Mouse (Mus musculus): ENCODE results near the gene Acly.

The Acly gene

DNA sequence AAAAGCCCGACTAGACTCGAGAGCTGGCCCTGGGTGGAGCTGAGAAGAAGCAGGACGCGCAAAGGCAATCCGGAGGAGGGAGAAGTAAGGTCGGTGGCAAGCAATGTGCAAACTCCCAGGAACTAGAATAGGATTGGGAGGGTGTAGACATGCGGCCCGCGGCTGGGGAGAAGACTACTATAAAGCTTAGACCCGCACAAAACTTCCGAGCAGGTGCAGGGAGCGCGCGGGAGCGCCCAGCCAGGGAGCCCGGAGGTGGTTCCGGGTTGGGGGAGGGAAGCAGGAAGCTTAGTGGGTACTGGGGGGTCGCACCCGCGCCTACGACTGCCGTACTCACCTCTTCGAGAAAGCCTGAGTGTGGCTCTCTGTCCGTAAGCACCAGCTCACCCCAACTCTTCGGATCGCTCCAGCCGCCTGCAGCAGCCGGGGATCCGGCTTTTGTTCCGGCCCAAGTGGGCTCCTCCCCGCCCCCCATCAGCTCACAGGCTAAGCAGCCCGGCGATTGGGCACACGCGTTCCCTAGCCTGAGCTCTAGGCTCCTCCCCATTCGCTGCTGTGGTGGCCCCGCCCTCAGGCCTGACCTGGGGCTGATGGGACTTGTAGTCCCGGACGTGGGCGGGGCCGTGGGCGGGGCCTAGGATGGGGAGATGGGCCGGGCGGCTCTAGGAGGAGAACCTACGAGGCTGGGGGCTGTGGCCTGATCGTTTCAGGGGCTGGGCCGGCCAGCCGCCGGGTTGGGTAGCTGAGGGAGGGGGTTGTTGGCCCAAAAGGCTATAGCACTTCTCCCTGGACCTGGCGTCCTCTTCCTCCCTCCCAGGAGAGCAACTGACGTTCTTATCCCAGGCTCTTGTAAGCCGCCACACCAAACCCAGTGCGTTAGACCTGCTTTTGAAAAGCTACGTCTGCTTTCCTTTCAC is at the start of gene Acly:
Gene Acly, minus strand, starts transcription at position 543 of the 917 bp plus-strand sequence.
- peak; percentile 100 for DNase-seq

DNA sequence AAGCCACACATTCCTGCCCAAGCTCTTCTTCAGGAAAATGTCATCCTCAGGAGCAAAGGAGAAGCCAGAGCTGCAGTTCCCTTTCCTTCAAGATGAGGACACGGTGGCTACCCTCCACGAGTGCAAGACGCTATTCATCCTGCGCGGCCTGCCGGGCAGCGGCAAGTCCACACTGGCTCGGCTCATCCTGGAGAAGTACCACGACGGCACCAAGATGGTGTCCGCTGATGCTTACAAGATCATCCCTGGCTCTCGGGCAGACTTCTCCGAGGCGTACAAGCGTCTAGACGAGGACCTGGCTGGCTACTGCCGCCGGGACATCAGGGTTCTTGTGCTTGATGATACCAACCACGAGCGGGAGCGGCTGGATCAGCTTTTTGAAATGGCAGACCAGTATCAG is 48.5 kb upstream of the Acly start:
- DNase-seq, result no peak

DNA sequence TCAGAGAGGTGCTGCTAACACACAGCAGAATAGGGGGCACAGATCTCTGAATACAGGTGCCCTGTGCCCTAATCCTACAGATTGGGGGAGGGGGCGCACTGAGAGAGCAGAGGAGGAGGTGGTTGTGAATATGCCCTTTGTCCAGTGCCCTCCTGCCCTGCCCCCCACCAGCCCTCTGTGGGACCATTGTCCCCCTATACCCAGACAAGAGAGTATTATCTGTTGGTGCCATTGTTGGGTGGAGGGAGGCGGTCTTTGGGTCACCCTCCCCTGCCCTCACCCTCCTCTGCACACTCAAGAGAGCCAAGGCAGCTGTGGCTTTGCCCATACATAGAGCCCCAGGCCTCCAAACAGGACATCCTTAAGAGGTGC is 47.7 kb upstream of the Acly start:
- no peak for DNase-seq

DNA sequence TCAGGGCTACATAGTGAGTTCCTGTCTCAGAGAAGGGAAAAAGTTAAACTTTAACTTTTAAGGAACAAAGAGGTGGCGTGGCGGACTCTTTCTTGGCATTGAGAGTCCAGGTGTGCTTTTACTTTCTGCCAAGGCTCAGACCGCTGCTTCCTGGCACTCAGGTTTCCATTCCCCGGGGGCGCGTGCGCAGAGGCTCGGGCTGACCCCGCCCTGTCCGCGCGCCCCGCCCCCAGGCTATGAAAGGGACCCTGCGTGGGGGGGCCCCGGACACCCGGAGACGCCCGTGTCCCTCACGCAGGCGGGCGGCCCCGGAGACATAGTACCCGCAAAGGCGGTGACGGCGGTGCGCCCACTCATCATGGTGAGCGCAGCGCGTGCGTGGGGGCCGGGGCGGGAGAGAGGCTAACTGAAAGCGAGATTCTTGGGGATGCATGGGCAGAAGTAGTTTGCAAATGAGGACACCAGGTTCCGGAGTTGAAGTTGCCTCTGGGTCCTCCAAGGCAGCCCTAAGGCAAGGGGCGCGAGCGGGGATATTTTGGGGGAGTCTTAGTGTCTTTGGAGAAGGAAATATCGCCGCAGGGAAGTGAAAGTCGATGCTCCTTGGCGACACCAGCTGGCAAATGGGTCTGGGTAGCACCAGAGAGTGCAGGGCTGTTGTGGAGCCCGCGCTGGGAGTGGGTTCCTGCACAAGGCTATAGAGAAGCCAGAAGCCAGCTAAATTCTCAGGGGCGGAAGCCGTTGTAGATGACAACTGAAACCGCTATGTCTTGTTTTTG is 47.1 kb upstream of the Acly start, which contains the start of gene Cnp:
Gene Cnp, plus strand, starts transcription at position 197 of the 776 bp plus-strand sequence.
- DNase-seq, result peak; percentile 92

DNA sequence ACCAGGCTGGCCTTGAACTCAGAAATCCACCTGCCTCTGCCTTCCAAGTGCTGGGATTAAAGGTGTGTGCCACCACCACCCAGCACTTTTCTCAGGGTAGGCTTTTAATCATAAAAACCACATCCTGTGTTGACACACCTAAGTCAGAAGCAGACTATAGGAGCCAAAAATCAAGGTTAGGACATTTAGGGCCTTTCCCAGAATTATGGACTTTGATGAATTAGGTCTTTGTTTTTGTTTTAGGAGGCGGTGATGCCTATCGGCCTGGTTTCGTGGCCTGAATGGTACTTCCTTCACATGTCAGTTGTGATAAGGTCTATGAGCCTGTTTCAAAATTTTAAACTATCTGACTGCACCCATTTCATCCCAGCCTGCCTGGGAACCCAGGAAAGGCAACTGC is 46.4 kb upstream of the Acly start:
- DNase-seq, result no peak

DNA sequence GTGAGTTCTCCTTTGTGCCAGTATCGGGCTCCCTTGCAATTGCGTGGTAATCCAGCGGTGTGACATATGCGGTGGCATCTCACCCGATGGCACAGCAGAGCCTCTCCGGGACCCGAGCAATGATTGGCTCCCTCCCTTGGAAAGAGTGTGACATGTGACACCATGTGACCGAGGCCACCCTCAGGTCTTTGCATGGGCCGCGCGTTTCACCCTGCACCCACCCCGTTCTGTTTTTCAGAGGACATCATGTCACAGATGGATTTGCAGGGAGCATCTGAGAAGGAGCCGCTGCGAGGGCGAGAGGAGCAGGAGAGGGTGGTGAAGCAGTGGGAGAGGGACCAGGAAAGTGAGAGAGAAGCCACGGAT is 43.4 kb upstream of the Acly start:
- no peak for DNase-seq

DNA sequence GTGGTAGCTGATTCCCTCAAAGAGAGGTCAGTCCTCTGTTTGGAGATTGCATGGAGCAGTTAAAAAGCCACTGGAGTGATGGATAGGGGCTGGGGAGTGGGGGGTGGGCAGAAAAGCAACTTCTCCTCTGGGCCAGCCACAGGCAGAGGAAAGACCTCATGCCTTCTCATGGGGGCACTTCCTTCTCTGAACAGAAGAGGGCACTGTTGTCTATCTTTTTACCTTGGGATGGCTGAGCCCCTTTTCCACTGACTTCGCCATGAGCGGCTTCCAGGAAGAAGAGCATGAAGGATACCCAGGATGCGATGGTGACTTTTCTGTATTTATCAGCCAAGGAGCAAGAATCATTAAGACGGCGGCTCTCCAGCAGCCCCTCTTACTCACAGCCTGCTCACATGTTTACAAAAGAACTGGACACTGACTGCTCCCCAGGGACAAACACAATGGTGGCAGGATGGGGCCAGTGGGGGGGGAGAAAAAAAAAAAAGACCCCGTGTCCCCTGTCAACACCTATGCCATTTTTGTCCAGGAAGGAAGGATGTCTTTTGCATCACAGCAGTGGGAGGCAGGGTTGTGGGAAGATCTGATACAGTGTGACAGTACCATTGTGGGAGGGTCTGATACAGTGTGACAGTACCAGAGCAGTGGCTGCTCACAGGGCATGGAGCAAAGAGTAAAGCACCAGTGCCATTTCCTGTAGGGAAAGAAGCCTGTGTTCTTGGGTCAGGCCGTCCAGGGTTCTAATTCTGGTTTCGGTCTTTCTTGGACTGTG is 42.8 kb upstream of the Acly start:
- peak; percentile 84 for DNase-seq

DNA sequence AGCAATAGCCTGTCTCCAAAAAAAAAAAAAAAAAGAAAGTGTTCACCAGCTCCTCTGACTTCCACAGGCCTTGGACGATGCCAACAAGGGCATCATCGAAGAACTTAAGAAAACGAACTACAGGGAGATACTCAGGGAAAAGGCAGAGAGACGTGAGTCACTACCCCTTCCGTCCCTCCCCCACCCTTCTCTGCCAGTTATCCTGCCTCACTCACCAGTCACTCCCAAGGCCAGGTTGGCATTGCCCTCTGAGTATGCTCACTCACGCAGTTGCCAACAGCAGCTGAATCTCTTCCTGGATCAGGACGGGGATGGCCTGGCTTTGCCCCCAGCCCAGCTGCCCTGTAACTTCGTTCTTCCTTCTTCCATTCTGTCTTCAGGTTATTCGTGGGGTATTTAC is 42.0 kb upstream of the Acly start:
- DNase-seq, result no peak

DNA sequence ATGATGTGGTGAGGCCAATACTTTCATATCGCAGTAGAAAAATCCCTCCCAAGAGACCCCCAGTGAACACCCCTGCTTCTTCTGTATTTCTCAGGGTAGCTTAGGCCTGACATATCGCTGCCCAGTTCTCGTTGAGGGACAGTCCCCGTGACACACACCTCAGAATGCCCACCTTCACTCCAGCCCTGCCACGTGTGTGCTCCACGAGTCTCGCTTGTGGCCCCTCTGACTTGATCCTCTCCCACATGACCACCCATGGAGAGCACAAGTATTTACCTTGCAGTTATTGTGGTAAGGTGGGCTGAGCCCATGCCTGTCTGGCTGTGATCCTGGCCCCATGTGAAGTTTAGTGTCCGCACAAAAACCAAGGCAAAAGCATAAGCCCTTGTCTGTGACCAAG is 40.9 kb upstream of the Acly start:
- no peak for DNase-seq

DNA sequence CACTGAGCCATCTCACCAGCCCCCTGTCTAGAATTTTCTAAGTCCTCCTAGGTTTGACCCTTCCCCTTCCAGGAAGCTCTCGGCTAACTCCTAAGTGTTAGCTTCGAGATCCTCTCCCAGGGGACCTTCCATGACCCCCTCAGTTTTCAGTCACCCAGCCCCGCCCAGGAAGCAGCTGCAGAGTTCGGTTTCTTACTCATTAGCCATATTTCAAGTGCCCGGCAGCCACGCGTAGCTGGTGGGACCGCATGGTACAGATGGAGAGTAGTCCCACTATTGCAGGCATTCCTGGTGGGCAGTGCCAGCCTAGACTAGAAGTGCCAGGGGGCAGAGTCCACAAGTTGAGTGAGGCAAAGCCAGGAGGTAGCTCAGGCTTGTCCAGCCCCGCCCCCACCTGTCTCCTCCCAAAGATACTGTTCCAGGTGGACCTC is 40.0 kb upstream of the Acly start:
- peak; percentile 68 for DNase-seq

DNA sequence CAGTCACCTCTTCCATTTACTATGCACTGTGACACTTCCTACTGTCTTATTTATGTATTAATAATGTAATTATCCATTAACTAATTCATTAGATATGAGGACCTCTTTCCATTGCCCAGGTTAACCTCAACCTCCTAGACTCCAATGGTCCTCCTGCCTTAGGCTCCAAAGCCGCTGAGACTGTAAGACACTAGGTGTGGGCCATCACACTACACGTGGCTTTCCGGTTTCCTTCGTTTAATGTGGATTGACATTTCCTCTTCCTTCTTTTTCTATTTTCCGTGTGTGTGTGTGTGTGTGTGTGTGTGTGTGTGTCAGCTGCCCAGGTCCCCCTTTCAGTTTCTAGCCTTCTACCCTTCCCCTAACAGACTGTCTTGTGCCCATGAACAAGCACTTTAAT is 39.4 kb upstream of the Acly start:
- no peak for DNase-seq

DNA sequence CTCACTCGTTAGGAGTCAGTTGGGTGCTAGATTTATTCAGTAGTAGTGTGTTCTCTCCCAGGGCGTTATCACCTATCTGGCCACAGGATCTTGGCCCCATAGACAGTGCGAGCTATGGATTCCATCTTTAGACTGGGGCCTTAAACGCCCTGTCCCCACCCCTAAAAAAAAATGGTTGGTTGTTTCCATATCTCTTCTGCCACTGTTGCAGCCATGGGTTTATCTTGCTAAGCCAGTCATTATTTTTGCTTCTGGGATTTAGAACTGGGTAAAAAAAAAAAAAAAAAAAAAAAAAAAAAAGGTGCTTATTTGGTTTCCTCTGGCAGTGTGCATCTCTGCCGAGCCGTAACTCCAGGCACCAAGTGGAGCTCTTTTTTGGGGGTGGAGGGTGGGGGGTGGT is 36.9 kb upstream of the Acly start:
- DNase-seq, result no peak

DNA sequence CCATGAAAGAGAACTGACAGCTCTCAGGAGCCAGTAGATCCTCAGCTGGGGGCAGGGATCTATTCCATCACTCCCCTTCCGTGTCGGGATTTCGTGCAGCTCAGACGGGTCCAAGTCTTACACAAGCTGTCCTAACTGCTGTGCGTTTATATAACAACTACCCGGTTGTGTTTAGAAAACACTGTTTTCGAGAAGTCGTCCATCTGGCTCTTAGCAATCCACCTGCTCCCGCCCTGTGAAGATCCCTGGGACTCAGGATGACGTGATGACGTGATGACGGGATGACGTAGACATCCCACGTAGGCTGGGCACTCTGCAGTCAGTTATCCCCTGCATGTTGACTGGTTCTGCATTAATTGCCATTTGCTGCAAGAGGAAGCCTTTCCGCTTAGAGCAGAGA is 36.5 kb upstream of the Acly start:
- DNase-seq, result no peak

DNA sequence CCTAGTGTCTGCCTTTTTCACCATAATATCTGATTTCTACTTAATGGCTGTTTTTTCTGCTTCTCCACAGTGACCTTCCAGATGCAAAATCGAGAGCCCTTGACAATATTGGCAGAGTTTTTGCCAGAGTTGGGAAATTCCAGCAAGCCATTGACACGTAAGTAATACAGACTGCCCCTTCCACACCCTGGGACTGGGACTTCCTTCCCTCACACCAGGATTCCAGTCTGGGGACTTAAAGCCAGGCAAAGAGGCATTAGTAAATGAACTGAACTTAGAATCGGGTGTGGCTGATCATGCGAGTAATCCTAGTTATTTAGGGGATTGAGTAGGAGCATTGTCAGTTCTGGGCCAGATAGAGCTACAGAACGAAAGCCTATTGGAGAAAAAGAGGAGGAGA is 33.9 kb upstream of the Acly start:
- no peak for DNase-seq

DNA sequence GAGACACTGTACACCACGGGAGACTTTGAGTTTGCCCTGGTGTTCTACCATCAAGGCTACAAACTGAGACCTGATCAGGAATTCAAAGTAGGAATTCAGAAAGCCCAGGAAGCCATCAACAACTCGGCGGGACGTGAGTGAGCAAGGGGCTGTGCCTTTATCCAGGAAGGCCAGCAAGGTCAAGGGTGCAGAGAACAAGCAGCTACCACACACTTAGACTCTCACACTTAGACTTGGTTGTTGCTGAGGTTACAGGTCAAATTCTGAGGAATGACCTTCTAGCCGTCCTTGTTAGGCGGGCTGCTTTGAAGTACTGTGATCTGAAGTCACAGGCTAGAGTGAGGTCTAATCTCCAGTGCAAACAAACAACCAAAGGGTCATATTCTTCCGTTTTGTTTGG is 31.7 kb upstream of the Acly start:
- no peak for DNase-seq

DNA sequence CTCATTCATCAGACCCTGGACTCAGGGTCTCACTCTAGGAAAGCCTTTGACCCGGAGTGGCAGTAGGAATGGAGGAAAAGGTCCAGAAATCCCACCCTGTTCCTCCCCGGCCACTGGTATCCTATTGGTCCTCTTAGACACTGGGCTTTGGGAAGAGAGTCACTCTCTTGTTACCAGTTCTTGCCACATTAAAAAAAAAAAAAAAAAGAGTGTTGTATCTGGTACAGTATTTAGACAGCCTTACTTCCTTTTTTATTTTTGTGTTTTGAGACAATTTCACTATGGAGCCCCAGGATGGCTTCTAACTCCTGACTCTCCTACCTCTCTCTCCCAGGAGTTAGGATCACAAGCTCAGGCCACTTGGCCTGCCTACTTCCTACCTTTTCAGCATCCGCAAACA is 29.8 kb upstream of the Acly start:
- no peak for DNase-seq

DNA sequence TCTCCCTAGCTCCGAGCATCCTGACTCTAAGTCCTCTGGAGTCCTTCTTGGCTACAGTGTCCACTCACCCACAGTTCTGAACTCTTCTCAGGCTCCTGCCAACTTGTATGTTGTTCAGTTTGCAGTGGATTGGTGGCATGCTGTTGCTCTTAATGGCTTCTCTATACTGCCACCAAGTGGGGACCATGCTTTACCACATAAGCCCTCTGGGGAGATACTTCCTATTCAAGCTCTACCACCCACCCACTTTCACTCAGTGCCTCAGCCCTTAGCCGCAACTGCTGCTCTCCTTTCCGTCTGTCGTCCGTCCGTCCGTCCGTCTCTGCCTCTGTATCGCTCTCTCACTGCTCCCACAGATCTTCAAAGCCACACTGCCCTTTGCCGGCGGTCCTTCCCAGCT is 27.8 kb upstream of the Acly start:
- peak; percentile 77 for DNase-seq

DNA sequence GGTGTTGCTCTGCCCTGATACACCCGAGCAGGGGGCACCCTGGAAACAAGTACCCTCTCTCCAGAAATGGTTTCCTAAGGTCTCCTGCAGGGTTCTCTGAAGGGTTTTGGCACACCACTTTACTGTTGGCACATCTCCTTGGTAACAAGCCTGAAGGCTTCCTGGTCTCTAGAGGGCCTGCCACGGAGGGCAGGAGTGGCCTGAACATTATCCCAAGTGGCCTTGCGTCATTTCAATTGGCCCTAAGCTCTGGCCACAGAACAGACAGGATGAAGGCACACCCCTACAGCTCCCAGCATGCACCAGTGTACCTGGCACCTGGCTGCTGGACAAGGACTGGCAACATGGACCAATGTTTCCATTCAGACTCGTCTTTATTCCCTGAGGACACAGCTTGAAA is 25.0 kb upstream of the Acly start:
- no peak for DNase-seq

DNA sequence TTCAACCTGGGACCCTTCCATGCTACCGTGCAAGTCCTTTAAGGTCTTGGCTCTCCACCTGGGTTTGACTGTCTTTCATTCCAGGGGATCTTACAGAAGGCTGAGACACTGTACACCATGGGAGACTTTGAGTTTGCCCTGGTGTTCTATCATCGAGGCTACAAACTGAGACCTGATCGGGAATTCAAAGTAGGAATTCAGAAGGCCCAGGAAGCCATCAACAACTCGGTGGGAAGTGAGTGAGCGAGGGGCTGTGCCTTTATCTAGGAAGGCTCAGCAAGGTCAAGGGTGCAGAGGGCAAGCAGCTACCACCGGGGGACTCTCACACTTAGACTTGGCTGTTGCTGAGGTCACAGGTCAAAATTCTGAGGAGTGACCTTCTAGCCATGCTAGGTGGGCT is 22.3 kb upstream of the Acly start:
- no peak for DNase-seq

DNA sequence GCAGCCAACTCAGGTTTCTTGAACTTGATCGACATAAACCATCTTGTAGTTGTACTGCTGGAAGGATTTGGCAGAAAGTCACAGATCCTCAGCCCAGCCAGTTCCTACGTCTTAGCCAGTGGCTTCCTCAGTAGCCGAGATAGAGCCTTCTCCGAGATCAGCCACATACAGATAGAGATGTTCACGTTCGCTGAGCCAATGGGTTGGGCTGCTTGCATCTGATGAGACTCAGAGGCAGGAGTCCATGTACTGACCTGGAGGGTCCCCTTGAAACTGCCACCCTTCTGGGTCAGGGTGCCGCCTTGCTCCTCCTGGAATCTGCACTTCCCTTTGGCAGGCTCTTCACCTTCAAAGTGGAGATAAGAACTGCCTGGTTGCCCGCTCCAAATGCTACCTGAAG is 21.7 kb upstream of the Acly start:
- no peak for DNase-seq

DNA sequence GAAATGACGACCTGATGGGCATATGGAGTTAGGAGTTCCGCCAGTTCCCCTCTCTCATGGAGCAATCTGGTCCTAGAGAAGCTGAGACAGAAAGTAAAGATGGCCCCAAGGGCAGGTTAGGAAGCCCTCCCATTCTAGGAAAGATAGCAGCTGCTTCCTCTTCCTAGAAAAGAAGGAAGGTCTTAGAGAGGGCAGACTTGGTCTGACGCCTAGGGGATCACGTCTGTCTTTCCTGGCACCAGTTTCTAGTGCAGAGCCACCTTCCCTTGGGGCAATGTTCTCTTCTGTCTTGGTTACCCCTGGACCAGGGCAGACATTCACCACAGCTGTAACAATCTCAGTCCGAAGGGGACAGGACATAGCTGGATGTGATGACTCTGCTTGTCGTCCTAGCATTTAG is 20.3 kb upstream of the Acly start:
- DNase-seq, result no peak

DNA sequence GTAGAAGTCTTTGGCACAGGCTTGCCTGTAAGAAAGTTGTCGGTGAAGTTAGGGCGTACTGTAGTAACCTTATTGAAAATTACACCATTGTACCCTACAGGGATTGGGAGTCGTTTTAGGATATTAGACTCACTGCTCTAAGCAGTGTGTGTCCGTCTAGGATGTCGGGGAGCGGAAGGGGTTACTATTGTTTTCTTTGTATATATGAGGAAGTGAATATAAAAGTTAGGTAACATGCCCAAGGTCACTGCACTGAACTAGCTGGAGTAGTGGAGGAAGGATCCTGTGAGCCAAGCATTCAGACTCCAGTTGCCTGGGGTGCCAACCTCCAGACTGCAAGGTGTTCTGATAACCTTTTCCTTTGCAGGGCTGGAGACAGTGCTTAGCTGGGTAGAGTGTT is 19.2 kb upstream of the Acly start:
- DNase-seq, result no peak

DNA sequence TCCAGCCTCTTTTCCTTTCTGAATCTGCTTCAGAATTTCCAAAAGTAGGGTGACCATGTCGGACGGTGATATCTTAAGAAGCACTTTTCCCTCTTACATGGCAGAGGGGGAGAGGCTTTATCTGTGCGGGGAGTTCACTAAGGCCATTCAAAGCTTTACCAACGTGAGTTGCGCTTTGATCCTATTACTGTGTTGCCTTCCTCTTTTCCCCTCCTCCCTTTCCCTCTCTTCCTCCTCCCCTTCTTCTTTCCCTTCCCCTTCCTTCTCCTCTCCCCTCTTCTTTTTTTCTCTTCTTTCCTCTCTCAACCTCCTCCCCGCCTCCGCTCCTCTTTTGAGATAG is 17.9 kb upstream of the Acly start:
- DNase-seq, result no peak
